Mouse (Mus musculus) CH12F3 (cell line): ENCODE measurements around the gene Il1r1.

Source experiments
- in situ Hi-C: fragments of 300-500 bp; cut with MboI; formaldehyde crosslinking; loops from 2 replicates; pipeline ENCODE4 v1.14.3; 2020; ENCODE audit warnings: low sequenced_read_pairs

Gene Il1r1

GRCm38 (mm10) chr1:40224539-40225284 is at the start of gene Il1r1:
TSS of gene Il1r1 (plus strand) at chr1:40225080.
- in situ Hi-C loops, result no loop called here

- in situ Hi-C loops, result no loop called here
Measured at GRCm38 (mm10) chr1:40175123-40175522, 49.8 kb upstream of the Il1r1 start.

- in situ Hi-C loops, result no loop called here
Measured at GRCm38 (mm10) chr1:40175797-40176196, 49.1 kb upstream of the Il1r1 start.

- in situ Hi-C loops, result no loop called here
Measured at GRCm38 (mm10) chr1:40179031-40179430, 45.8 kb upstream of the Il1r1 start.

- in situ Hi-C loops, result no loop called here
Measured at GRCm38 (mm10) chr1:40179493-40179892, 45.4 kb upstream of the Il1r1 start.

GRCm38 (mm10) chr1:40180861-40181260 is 44.0 kb upstream of the Il1r1 start:
- in situ Hi-C loops, result no loop called here

GRCm38 (mm10) chr1:40181716-40182115 is 43.2 kb upstream of the Il1r1 start:
- in situ Hi-C loops, result no loop called here

- in situ Hi-C loops, result no loop called here
Measured at GRCm38 (mm10) chr1:40183410-40183809, 41.5 kb upstream of the Il1r1 start.

- in situ Hi-C loops, result no loop called here
Measured at GRCm38 (mm10) chr1:40187961-40188360, 36.9 kb upstream of the Il1r1 start.

- in situ Hi-C loops, result no loop called here
Measured at GRCm38 (mm10) chr1:40190025-40190424, 34.9 kb upstream of the Il1r1 start.

- in situ Hi-C loops, result no loop called here
Measured at GRCm38 (mm10) chr1:40190837-40191236, 34.0 kb upstream of the Il1r1 start.

- in situ Hi-C loops, result no loop called here
Measured at GRCm38 (mm10) chr1:40194279-40194678, 30.6 kb upstream of the Il1r1 start.

GRCm38 (mm10) chr1:40213337-40214159 is 11.3 kb upstream of the Il1r1 start:
- in situ Hi-C loops, result no loop called here

GRCm38 (mm10) chr1:40217521-40217920 is 7.4 kb upstream of the Il1r1 start:
- in situ Hi-C loops, result no loop called here

GRCm38 (mm10) chr1:40218603-40219002 is 6.3 kb upstream of the Il1r1 start:
- in situ Hi-C loops, result no loop called here

GRCm38 (mm10) chr1:40220549-40220948 is 4.3 kb upstream of the Il1r1 start:
- in situ Hi-C loops, result no loop called here

GRCm38 (mm10) chr1:40221864-40222263 is 3.0 kb upstream of the Il1r1 start:
- in situ Hi-C loops, result no loop called here

GRCm38 (mm10) chr1:40222680-40223079 is 2.2 kb upstream of the Il1r1 start:
- in situ Hi-C loops, result no loop called here

- in situ Hi-C loops, result no loop called here
Measured at GRCm38 (mm10) chr1:40223591-40223990, 1.3 kb upstream of the Il1r1 start.

- in situ Hi-C loops, result no loop called here
Measured at GRCm38 (mm10) chr1:40225580-40225979, 700 bp downstream of the Il1r1 start.

- in situ Hi-C loops, result no loop called here
Measured at GRCm38 (mm10) chr1:40229033-40229432, 4.2 kb downstream of the Il1r1 start.

GRCm38 (mm10) chr1:40229771-40230280 is 4.9 kb downstream of the Il1r1 start:
- in situ Hi-C loops, result no loop called here
